Mouse (Mus musculus) bone marrow, adult 2 months (tissue): Measurements from ENCODE around the gene Rrp1b.

Experiments
- CTCF ChIP-seq: fragments of 200-500 bp; IDR thresholded peaks from 2 replicates; pipeline ENCODE4 v1.5.1; 2011; ENCODE audit warnings: low read length, control low read depth; ENCODE audit not compliant: control insufficient read depth, insufficient read depth
- POLR2A ChIP-seq: fragments of 200-500 bp; IDR thresholded peaks from 2 replicates; pipeline ENCODE4 v1.6.1; 2011; ENCODE audit warnings: low read depth, mild to moderate bottlenecking, control low read depth, low read length, borderline replicate concordance; ENCODE audit not compliant: control insufficient read depth

GRCm38 (mm10) chr17:32024671-32025073, 11.2 kb upstream of the Rrp1b start:
- TF ChIP-seq CTCF: no peak
- TF ChIP-seq POLR2A: no peak
